Mouse (Mus musculus) kidney, adult 2 months (tissue): ENCODE results near the gene Zfp985.

ENCODE experiments used
- CTCF ChIP-seq: fragments of 200-500 bp; conservative IDR thresholded peaks from 2 replicates; pipeline ENCODE4 v1.5.1; 2011; ENCODE audit warnings: low read depth, mild to moderate bottlenecking, control low read depth, low read length, moderate library complexity, mixed read lengths; ENCODE audit not compliant: insufficient read depth, insufficient read length
- POLR2A ChIP-seq: fragments of 200-500 bp; IDR thresholded peaks from one replicate; pipeline ENCODE4 v1.6.1; 2011; ENCODE audit warnings: low read depth, low read length, control low read depth

- TF ChIP-seq POLR2A (no peak), CTCF (no peak)
Observed at GRCm38 (mm10) chr4:147530366-147530765, 22.7 kb upstream of the Zfp985 start.
